Mouse (Mus musculus): ENCODE measurements around the gene Cebpb. TPM values are rescaled to one million over a fixed set of nuclear protein-coding genes. Genes with fewer than 3 reads are reported as not detected.
A peak's percentile ranks its signal among the peaks of the same experiment; 100 is the strongest.

Cebpb gene
- total and polyA plus RNA-seq, 2 experiments from 2014 or later, result 5.7 to 8.1 TPM

DNA sequence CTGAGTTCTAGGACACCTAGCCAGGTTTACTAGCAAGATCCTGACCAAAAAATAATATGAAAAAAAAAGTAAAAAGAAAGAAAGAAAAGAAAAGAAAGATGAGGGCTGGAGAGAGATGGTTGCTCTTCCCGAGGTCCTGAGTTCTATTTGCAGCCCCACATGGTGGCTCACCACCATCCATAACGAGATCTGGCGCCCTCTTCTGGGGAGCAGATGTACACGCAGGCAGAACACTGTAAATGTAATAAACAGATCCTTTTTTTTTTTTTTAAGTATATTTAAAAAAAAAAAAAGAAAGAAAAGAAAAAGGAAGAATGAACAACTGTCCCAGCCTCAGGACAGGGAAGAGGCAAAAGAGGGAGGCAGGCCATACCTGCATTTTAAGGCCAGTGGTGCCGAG is 10.1 kb upstream of the Cebpb start:
- TF ChIP-seq CTCF (IDR thresholded peaks at IDR 0.05; ENCODE audit: low read depth), result peak; percentile 54
- Histone ChIP-seq H3K4me3 (ENCODE audit: low read length) (no peak overlapping the region), H3K27ac (no peak overlapping the region), H3K36me3 (ENCODE audit: insufficient read depth, low read length) (no peaks in the 10 kb centered on the region), H3K9ac (replicated peaks; ENCODE audit: low read length) (no peak overlapping the region), H3K9me3 (ENCODE audit: low read length) (no peaks in the 10 kb centered on the region), H3K4me1 (ENCODE audit: insufficient read depth, low read length) (no peaks in the 10 kb centered on the region), H3K4me2 (ENCODE audit: low read depth, low read length) (no peak overlapping the region), H3K27me3 (ENCODE audit: insufficient read depth, low read length) (no peaks in the 10 kb centered on the region)
- DNase-seq (ENCODE audit: low spot score), result no peak
- 53% methylated on average over 5 of the region's 5 CpGs for WGBS
- ATAC-seq, result no peak

DNA sequence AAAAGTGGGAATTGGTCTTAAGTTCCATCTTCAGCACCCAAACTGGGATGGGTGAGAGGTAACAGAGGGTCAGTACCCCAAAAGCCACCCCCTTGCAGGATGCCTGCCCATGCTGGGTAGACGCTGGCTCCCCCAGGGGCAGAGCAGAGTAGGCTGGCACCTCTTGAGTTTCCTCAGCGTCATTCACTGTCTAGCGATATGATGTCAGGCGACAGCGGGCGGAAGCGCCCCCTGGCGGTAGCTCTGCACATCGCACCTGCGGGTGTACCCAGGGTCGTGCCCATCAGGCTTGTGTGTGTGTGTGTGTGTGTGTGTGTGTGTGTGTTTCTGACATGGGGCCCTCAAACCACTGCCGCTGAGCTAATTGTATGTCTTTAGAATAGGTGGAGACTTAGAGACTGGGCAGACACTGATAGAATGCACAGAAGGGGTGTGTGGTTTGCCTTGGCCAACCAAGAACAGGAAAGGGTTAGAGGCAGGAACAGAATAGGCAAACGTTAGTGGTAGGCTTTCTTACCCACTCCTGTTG is 8.7 kb upstream of the Cebpb start:
- Histone ChIP-seq H3K9me3 (ENCODE audit: low read length) (no peaks in the 10 kb centered on the region), H3K9ac (replicated peaks; ENCODE audit: low read length) (no peak overlapping the region), H3K4me3 (ENCODE audit: low read length) (no peak overlapping the region), H3K4me2 (ENCODE audit: low read depth, low read length) (no peak overlapping the region), H3K27me3 (ENCODE audit: insufficient read depth, low read length) (no peaks in the 10 kb centered on the region), H3K4me1 (ENCODE audit: insufficient read depth, low read length) (no peaks in the 10 kb centered on the region), H3K36me3 (ENCODE audit: insufficient read depth, low read length) (no peaks in the 10 kb centered on the region), H3K27ac (no peak overlapping the region)
- WGBS, result 5% methylated on average over 13 of the region's 13 CpGs
- DNase-seq (ENCODE audit: low spot score), result peak; percentile 86
- peak; percentile 87 for ATAC-seq
- peak; percentile 97 for TF ChIP-seq CTCF (IDR thresholded peaks at IDR 0.05; ENCODE audit: low read depth)

DNA sequence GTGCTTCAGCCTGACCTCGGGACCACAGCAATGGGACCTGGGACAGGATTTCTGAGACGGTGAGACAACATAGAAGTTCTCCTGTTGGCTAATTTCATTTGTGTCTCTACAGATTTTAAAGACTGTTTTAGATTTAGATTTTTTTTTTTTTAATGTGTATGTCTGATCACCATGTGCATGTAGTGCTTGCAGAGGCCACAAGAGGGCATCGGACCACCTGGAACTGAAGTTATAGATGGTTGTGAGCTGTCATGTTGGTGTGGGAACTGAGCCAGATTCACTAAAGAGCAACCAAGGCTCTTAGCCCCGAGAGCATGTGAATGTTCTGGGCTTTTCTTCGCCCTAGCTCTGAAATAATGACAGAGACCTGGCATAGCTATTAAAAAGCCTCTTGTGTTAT is 8.1 kb upstream of the Cebpb start:
- DNase-seq (ENCODE audit: low spot score), result peak; percentile 69
- Histone ChIP-seq H3K27me3 (ENCODE audit: insufficient read depth, low read length) (no peaks in the 10 kb centered on the region), H3K4me3 (ENCODE audit: low read length) (no peak overlapping the region), H3K36me3 (ENCODE audit: insufficient read depth, low read length) (no peaks in the 10 kb centered on the region), H3K9ac (replicated peaks; ENCODE audit: low read length) (no peak overlapping the region), H3K4me1 (ENCODE audit: insufficient read depth, low read length) (no peaks in the 10 kb centered on the region), H3K27ac (no peak overlapping the region), H3K9me3 (ENCODE audit: low read length) (no peaks in the 10 kb centered on the region), H3K4me2 (ENCODE audit: low read depth, low read length) (no peak overlapping the region)
- 45% methylated on average over 5 of the region's 5 CpGs for WGBS
- TF ChIP-seq CTCF (IDR thresholded peaks at IDR 0.05; ENCODE audit: low read depth), result peak; percentile 70
- no peak for ATAC-seq

DNA sequence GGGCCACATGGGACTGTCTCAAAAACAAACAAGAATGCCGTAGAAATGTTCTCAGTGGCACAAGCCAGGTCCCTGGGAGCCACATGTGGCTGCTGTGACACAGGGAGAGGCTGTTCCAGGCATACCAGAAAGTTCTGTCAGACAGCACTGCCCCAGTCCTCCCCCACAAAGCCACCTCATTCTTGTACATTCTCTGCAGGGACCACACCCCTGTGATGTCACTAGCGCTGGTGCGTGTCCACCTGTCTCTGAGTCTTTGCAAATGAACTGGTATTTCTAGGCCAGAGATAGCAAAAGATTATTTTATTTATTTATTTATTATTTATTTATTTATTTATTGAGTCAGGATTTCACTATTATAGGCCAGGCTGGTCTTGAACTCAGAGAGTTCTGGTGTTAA is 5.0 kb upstream of the Cebpb start:
- WGBS, result 68% methylated on average over 3 of the region's 3 CpGs
- no peak overlapping the region for H3K4me3 ChIP-seq (ENCODE audit: low read length)
- H3K9me3 ChIP-seq (ENCODE audit: low read length), result no peaks in the 10 kb centered on the region
- no peaks in the 10 kb centered on the region for H3K4me1 ChIP-seq (ENCODE audit: insufficient read depth, low read length)
- no peak overlapping the region for H3K9ac ChIP-seq (replicated peaks; ENCODE audit: low read length)
- no peak for TF ChIP-seq CTCF (IDR thresholded peaks at IDR 0.05; ENCODE audit: low read depth)
- H3K36me3 ChIP-seq (ENCODE audit: insufficient read depth, low read length), result no peaks in the 10 kb centered on the region
- no peak overlapping the region for H3K4me2 ChIP-seq (ENCODE audit: low read depth, low read length)
- no peak overlapping the region for H3K27ac ChIP-seq
- no peak for ATAC-seq
- H3K27me3 ChIP-seq (ENCODE audit: insufficient read depth, low read length), result no peaks in the 10 kb centered on the region
- no peak for DNase-seq (ENCODE audit: low spot score)

DNA sequence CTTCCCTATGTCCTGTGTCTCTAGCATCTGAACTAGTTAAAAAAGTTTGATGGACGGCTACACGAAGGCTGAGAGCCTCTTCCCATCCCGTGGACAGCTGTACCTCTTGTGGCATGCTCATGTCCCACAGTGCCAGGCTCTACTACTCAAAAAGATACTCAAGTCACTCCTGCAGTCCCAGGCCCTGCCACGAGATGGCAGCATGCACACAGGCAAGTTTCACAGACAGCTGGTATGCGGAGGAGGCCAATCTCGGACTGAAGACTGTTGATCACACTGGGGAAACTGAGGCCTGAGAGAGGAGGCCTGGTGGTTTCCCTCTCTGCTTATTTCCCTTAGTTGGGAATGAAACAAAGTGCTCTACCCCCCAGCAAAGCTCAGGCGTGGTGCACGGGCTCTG is 3.6 kb upstream of the Cebpb start:
- Histone ChIP-seq H3K4me3 (ENCODE audit: low read length) (no peak overlapping the region), H3K27me3 (ENCODE audit: insufficient read depth, low read length) (no peaks in the 10 kb centered on the region), H3K4me2 (ENCODE audit: low read depth, low read length) (no peak overlapping the region), H3K9me3 (ENCODE audit: low read length) (no peaks in the 10 kb centered on the region), H3K27ac (no peak overlapping the region), H3K4me1 (ENCODE audit: insufficient read depth, low read length) (no peaks in the 10 kb centered on the region), H3K9ac (replicated peaks; ENCODE audit: low read length) (no peak overlapping the region), H3K36me3 (ENCODE audit: insufficient read depth, low read length) (no peaks in the 10 kb centered on the region)
- peak; percentile 11; the same call in 1 of the 2 replicates for ATAC-seq
- 6% methylated on average over 8 of the region's 8 CpGs for WGBS
- peak; percentile 95 for DNase-seq (ENCODE audit: low spot score)
- peak; percentile 100 for TF ChIP-seq CTCF (IDR thresholded peaks at IDR 0.05; ENCODE audit: low read depth)

DNA sequence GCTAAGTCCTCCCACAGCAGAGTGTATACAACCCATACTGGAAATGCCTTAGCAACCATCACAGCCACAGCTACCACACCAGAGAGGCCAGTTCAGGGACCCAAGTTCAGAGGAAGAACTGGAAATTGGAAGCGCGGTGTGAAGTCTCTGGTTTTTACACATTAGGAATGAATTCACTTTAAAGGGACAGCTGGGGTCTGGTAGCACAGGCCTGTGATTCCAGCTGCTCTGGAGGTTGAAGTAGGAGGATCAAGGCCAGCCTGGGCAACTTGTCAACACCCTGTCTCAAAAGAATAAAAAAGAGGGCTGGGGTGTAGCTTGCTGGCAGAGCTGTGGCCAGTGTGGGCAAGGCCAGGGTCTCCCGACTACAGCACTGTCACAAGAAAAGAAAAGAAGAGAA is 2.9 kb upstream of the Cebpb start:
- Histone ChIP-seq H3K9me3 (ENCODE audit: low read length) (no peaks in the 10 kb centered on the region), H3K4me1 (ENCODE audit: insufficient read depth, low read length) (no peaks in the 10 kb centered on the region), H3K4me2 (ENCODE audit: low read depth, low read length) (no peak overlapping the region), H3K27ac (no peak overlapping the region), H3K4me3 (ENCODE audit: low read length) (no peak overlapping the region), H3K9ac (replicated peaks; ENCODE audit: low read length) (no peak overlapping the region), H3K27me3 (ENCODE audit: insufficient read depth, low read length) (0 out of 2 replicates have a peak, but pooled peaks cover 2% of the 10 kb centered on the region), H3K36me3 (ENCODE audit: insufficient read depth, low read length) (no peaks in the 10 kb centered on the region)
- ATAC-seq (no peak), DNase-seq (ENCODE audit: low spot score) (no peak)
- no peak for TF ChIP-seq CTCF (IDR thresholded peaks at IDR 0.05; ENCODE audit: low read depth)
- WGBS, result 76% methylated on average over 3 of the region's 3 CpGs

DNA sequence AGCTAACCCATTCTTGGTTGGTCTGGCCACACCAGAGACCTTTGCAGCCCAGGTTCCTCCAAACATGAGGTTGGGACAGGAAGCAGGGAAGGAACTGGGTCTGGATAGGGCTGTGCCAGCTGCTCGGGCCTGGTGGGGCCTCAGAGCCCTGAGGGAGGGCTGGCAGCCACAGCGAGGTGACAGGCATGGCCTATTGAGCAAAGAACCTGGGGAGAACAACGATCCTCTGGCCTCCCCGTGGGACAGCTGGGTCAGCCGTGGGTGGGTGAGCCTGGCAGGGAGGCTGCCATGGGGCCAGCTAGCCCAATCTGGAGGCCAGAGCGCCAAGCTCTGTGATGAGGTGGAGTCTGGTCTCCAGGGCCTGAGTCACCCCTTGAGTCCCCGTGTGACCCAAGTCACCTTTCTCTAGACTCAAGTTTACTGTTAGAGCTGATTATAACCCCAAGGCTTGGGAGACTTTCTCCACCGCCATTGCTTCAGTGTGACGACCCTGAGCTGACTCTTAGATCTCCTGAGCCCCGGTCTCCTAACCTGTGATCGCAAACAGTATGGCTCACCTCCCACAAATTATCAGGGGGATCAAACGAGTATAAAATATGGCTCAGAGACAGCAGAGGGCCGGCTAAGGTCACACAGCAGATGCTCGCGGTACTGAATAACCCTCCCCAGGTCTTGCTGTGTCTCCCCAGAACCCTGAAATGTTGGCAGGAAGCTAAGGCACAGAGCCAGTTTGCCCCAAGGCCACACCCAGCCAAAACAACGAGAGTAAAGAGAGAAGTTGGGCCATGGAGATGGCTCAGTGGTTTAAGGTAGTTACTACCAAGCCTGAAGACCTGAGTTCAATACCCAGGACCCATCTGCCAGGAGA is 2.1 kb upstream of the Cebpb start:
- ATAC-seq (no peak), DNase-seq (ENCODE audit: low spot score) (no peak)
- peaks cover 5% of the 10 kb centered on the region; the same call in 1 of the 2 replicates for H3K27me3 ChIP-seq (ENCODE audit: insufficient read depth, low read length)
- no peaks in the 10 kb centered on the region for H3K4me1 ChIP-seq (ENCODE audit: insufficient read depth, low read length)
- no peaks in the 10 kb centered on the region for H3K9me3 ChIP-seq (ENCODE audit: low read length)
- H3K27ac ChIP-seq, result no peak overlapping the region
- no peak for TF ChIP-seq CTCF (IDR thresholded peaks at IDR 0.05; ENCODE audit: low read depth)
- no peaks in the 10 kb centered on the region for H3K36me3 ChIP-seq (ENCODE audit: insufficient read depth, low read length)
- H3K4me2 ChIP-seq (ENCODE audit: low read depth, low read length), result no peak overlapping the region
- 73% methylated on average over 16 of the region's 16 CpGs for WGBS
- H3K4me3 ChIP-seq (ENCODE audit: low read length), result no peak overlapping the region
- no peak overlapping the region for H3K9ac ChIP-seq (replicated peaks; ENCODE audit: low read length)

Measured in hindbrain, postnatal 0 days (tissue).